Mouse (Mus musculus): ENCODE measurements around the gene Akr1e1.
"Not testable (repeated sequence)": the region's sequence is repeated elsewhere in the genome, so short reads cannot be mapped to it uniquely, and the experiment has no call there.

The Akr1e1 gene

DNA sequence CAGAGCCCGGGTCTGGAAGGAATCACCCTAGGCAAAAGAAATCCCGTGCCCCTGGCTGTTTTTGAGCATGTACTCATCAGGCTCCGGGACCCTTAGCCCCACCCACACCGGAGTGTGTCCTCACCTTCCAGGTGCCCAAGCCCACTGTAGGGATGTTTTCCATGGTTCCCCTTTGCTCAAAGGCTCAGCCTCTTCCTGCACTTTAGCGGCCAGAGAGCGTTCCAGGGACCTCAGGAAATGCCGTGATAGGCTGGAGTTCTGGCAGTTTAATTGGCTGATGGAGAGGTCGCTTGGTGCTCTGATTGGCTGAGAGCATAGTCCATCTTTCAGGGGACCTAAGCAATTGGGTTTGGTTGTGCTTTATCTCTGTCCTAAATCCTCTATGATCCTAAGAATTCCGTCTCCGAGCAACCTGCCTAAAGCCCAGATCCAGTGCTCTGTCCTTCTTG is at the start of gene Akr1e1:
Gene Akr1e1, minus strand, starts transcription at position 214 of the 449 bp plus-strand sequence.
- DNase-seq (ENCODE audit: low read depth): peak; percentile 72

DNA sequence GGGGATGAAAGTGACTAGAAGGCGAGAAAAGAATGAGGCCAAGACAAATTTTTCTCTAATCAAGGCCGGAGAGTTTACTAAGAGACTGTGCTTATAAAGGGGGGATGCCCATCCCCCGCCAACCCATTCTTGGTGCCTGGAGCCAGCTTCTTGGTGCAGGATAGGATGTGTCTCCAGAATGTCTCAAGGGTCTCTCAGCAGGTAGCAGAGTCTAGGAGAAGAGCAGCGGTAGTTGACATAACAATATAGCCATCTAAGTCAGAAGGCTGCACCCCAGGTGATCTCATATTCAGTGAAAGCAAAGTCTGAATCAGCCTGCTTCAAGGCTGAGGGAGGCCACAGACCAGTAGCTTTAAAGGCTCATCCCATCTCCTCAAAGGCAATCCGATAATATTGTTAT is 49.4 kb upstream of the Akr1e1 start:
- no peak for DNase-seq (ENCODE audit: low read depth)

GRCm38 (mm10) chr13:4656277-4657146 is 47.5 kb upstream of the Akr1e1 start:
- no peak for DNase-seq (ENCODE audit: low read depth)

- no peak for DNase-seq (ENCODE audit: low read depth)
Measured at GRCm38 (mm10) chr13:4650190-4650589, 41.2 kb upstream of the Akr1e1 start.

- no peak for DNase-seq (ENCODE audit: low read depth)
Measured at GRCm38 (mm10) chr13:4645248-4645647, 36.3 kb upstream of the Akr1e1 start.

- peak; percentile 36 for DNase-seq (ENCODE audit: low read depth)
Measured at GRCm38 (mm10) chr13:4610902-4611301, 1.9 kb upstream of the Akr1e1 start.

DNA sequence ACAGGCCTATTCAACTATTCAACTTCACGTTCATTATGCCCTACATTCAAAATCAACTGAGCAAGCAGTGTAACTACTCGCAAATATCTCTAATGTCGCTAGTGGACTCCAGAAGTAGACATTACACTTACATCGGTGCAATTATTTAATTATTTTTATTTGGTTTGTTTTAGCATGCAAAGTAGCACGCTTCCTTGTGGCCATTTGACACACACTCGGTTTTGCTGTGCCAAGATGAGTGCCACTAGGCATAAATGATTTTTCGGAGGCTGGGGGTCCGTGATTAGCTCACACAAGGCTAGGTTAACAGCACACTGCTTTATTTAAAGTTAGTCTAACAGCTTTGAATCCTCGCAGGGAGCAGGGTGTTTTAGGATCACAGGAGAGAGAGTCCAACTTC is 444 bp downstream of the Akr1e1 start:
- no peak for DNase-seq (ENCODE audit: low read depth)

DNA sequence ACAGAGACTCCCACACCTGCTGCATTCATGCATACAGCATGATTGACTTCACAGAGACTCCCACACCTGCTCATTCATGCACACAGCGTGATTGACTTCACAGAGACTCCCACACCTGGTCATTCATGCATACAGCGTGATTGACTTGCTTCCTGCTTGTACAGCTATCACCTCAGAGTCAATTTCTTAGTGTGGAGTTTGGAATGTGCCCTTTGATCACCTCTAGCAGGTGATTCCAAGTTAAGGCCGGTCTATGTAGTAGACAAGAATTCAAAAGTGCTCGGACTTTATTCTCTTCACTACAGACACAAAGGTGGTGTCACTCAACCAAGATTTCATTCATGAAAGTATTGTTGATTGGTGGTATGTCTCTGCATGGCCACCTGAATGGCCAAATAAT is 2.2 kb downstream of the Akr1e1 start:
- DNase-seq (ENCODE audit: low read depth): no peak

DNA sequence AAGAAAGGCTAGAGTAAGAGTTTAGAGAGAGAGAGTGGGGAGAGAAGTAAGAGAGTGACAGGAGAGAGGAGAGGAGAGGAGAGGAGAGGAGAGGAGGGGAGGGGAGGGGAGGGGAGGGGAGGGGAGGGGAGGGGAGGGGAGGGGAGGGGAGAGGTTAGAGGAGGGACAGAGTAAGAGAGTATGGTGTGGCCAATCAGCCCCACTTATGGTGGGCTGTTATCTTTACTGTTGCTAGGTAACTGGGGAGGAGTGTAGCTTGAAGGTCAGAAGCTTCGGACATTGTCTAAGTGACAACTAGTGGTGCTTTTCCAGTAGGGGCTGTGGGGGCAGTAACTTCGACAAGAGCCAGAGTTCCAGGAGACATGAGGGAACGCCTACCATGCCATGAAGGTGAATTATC is 5.5 kb downstream of the Akr1e1 start:
- not testable (repeated sequence) for DNase-seq (ENCODE audit: low read depth)

DNA sequence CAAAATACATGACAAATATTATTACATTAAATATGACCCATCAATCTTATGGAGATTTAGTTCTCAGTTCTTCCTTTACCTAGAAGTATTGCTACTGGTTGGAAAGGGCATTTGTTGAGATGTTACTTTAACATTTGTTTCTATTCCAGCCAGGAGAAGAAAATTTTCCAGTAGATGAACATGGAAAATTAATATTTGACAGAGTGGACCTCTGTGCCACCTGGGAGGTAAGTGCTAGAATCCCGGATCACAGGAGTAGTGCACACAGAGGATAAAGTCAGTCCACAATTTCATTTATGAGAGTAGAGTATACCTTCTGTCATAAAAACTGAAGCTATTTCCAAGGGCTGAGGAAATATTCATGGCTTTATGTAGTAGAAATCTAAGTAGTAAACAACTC is 32.1 kb downstream of the Akr1e1 start:
- DNase-seq (ENCODE audit: low read depth): no peak

DNA sequence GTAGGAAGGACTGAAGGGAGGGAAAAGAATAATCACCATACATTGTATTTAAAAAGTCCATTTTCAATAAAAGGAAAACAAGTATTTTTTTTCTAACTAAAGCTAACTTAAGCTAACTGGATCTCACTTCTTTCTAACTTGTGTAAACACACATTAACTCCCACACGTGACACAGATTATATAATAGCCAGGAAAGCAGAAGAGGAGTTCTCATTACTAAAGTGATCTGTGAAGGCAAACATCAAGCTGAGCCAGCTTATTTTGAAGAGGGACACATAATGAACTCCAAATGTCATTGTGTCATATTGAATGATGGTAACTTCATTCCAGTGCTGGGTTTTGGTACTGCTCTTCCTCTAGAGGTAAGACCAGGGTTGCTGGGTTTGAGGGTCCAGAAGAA is 35.1 kb downstream of the Akr1e1 start, which contains the start of gene Akr1c21:
Gene Akr1c21, plus strand, starts transcription at position 205 of the 400 bp plus-strand sequence.
- no peak for DNase-seq (ENCODE audit: low read depth)

DNA sequence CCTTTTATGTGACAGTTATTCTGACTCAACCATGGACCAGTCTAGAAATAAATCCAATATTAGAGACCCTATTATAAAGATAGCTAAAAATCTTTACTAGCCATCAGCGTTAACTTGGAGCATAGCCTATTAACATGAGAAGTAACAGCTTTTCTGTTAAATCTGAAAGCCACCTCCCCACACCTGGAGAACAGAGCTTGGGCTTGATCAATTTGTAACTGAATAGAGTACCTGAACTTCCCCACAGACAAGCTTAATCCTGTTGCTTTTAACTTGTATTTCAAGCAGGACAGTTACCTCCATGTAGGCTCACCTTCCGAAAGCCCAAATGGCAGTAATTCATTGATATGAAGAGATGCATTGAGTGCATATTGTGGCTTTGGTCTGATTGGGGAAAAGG is 43.0 kb downstream of the Akr1e1 start:
- no peak for DNase-seq (ENCODE audit: low read depth)

DNA sequence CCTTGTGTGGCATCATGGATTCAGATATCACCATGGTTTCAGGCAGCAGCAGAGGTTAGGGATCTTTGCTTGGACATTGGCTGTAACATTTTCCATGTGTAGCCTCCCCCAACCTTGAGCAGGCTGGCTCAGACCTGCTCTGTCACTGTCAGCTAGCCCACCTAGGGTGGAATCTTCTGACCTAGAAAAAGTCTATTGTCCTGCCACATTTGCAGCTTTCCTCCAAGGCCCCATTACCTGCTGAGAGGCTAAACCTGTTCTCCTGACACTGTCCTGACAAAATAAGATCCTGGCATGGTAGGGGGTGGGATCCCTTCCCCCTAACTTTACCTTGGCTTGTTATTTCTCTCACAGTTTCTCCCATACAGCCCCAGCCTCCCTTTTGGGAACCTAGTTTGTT is 48.5 kb downstream of the Akr1e1 start:
- no peak for DNase-seq (ENCODE audit: low read depth)

- no peak for DNase-seq (ENCODE audit: low read depth)
Measured at GRCm38 (mm10) chr13:4559143-4559542, 49.8 kb downstream of the Akr1e1 start.
